Mouse (Mus musculus) bone marrow, adult 2 months (tissue): Measurements from ENCODE around the gene Onecut1.

Experiments
- CTCF ChIP-seq: fragments of 200-500 bp; IDR thresholded peaks from 2 replicates; pipeline ENCODE4 v1.5.1; 2011; ENCODE audit warnings: low read length, control low read depth; ENCODE audit not compliant: control insufficient read depth, insufficient read depth
- POLR2A ChIP-seq: fragments of 200-500 bp; IDR thresholded peaks from 2 replicates; pipeline ENCODE4 v1.6.1; 2011; ENCODE audit warnings: low read depth, mild to moderate bottlenecking, control low read depth, low read length, borderline replicate concordance; ENCODE audit not compliant: control insufficient read depth

- TF ChIP-seq CTCF (no peak), POLR2A (no peak)
Observed at GRCm38 (mm10) chr9:74829206-74829605, 32.5 kb upstream of the Onecut1 start.
